13 mouse cellular contexts compared by ENCODE assay signal in genomic region chr11:45535501-45536025, GRCm38 (mm10).
DNase-seq lines count a peak whose midpoint lies in the region; ATAC-seq and TF ChIP-seq lines count a peak whose summit lies in the region.
"Had no signal": no experiment of that assay in that cellular context is flagged by ENCODE, and none has a peak within 500 bp of the region (broad histone marks: within the 10 kb centered on the region; RNA-seq: fewer than 3 reads in every experiment).

No protein-coding gene starts in this region.

- H3K9ac ChIP-seq in intestine, embryonic 15.5 days = no peak overlapping the region
- no peak overlapping the region for H3K9ac ChIP-seq in intestine, postnatal 0 days (ENCODE audit: low read depth, low read length)
- no peak overlapping the region for H3K9ac ChIP-seq in stomach, embryonic 15.5 days
- H3K9ac ChIP-seq in midbrain, embryonic 13.5 days (replicated peaks) = no peak overlapping the region
- H3K9ac ChIP-seq: forebrain, embryonic 13.5 days; hindbrain, embryonic 12.5 days; liver, embryonic 14.5 days had no signal

- no peaks in the 10 kb centered on the region for H3K36me3 ChIP-seq in intestine, embryonic 15.5 days
- no peaks in the 10 kb centered on the region for H3K36me3 ChIP-seq in intestine, postnatal 0 days (ENCODE audit: control insufficient read depth, insufficient read depth)
- no peaks in the 10 kb centered on the region for H3K36me3 ChIP-seq in stomach, embryonic 15.5 days
- H3K36me3 ChIP-seq in midbrain, embryonic 13.5 days = no peaks in the 10 kb centered on the region
- H3K36me3 ChIP-seq: hindbrain, embryonic 12.5 days had no signal

- H3K4me2 ChIP-seq in intestine, embryonic 15.5 days (replicated peaks) = no peak overlapping the region
- no peak overlapping the region for H3K4me2 ChIP-seq in intestine, postnatal 0 days (replicated peaks; ENCODE audit: low read depth)
- no peak overlapping the region for H3K4me2 ChIP-seq in stomach, embryonic 15.5 days
- H3K4me2 ChIP-seq in midbrain, embryonic 13.5 days (replicated peaks) = no peak overlapping the region
- H3K4me2 ChIP-seq: forebrain, embryonic 13.5 days; hindbrain, embryonic 12.5 days had no signal

- H3K4me3 ChIP-seq in intestine, embryonic 15.5 days (replicated peaks) = no peak overlapping the region
- no peak overlapping the region for H3K4me3 ChIP-seq in intestine, postnatal 0 days (ENCODE audit: low read depth, low read length)
- H3K4me3 ChIP-seq in stomach, embryonic 15.5 days (replicated peaks) = no peak overlapping the region
- no peak overlapping the region for H3K4me3 ChIP-seq in midbrain, embryonic 13.5 days (replicated peaks)
- H3K4me3 ChIP-seq: forebrain, embryonic 13.5 days; hindbrain, embryonic 12.5 days had no signal

- WGBS in intestine, embryonic 15.5 days = 31% methylated on average over 8 of the region's 8 CpGs
- 39% methylated on average over 8 of the region's 8 CpGs for WGBS in intestine, postnatal 0 days
- 33% methylated on average over 8 of the region's 8 CpGs for WGBS in stomach, embryonic 15.5 days
- 87% methylated on average over 8 of the region's 8 CpGs for WGBS in midbrain, embryonic 13.5 days

- H3K27ac ChIP-seq in intestine, embryonic 15.5 days = no peak overlapping the region
- H3K27ac ChIP-seq in intestine, postnatal 0 days (ENCODE audit: low read depth, low read length) = no peak overlapping the region
- peak overlapping the region; percentile 61; the same call in 1 of the 2 replicates for H3K27ac ChIP-seq in stomach, embryonic 15.5 days
- no peak overlapping the region for H3K27ac ChIP-seq in midbrain, embryonic 13.5 days
- H3K27ac ChIP-seq: forebrain, embryonic 13.5 days; hindbrain, embryonic 12.5 days; liver, embryonic 14.5 days; macrophage had no signal

- H3K9me3 ChIP-seq in intestine, embryonic 15.5 days = no peaks in the 10 kb centered on the region
- no peaks in the 10 kb centered on the region for H3K9me3 ChIP-seq in intestine, postnatal 0 days (ENCODE audit: control insufficient read depth)
- no peaks in the 10 kb centered on the region for H3K9me3 ChIP-seq in stomach, embryonic 15.5 days
- no peaks in the 10 kb centered on the region for H3K9me3 ChIP-seq in midbrain, embryonic 13.5 days
- H3K9me3 ChIP-seq: forebrain, embryonic 13.5 days; hindbrain, embryonic 12.5 days had no signal

- H3K27me3 ChIP-seq in intestine, embryonic 15.5 days (replicated peaks) = no peaks in the 10 kb centered on the region
- H3K27me3 ChIP-seq in intestine, postnatal 0 days (replicated peaks; ENCODE audit: control insufficient read depth, insufficient read depth, low read length) = no peaks in the 10 kb centered on the region
- no peaks in the 10 kb centered on the region for H3K27me3 ChIP-seq in stomach, embryonic 15.5 days (replicated peaks)
- H3K27me3 ChIP-seq in midbrain, embryonic 13.5 days = no peaks in the 10 kb centered on the region
- H3K27me3 ChIP-seq: forebrain, embryonic 13.5 days; hindbrain, embryonic 12.5 days had no signal

- peak; percentile 22 for DNase-seq in testis, postnatal 14 days (ENCODE audit: low spot score)
- DNase-seq in testis, postnatal 10 days (ENCODE audit: low spot score) = no peak
- peak; percentile 24 for DNase-seq in gastrocnemius, postnatal 14 days
- DNase-seq: cerebellum, adult 9-10 months; right cerebral cortex, postnatal 25 days had no signal

- intact Hi-C loops in gastrocnemius, postnatal 14 days (cut with DNase I; ENCODE audit: low total_unique reads) = loop anchor here (10.0 kb wide), 1 partner anchor 521 kb away; no protein-coding TSS in a partner anchor

- peaks cover 9% of the 10 kb centered on the region; the same call in 1 of the 2 replicates for H3K4me1 ChIP-seq in intestine, embryonic 15.5 days (replicated peaks)
- no peaks in the 10 kb centered on the region for H3K4me1 ChIP-seq in intestine, postnatal 0 days (replicated peaks; ENCODE audit: control insufficient read depth, insufficient read depth, low read length)
- H3K4me1 ChIP-seq in stomach, embryonic 15.5 days = 0 out of 2 replicates have a peak, but pooled peaks cover 8% of the 10 kb centered on the region
- H3K4me1 ChIP-seq in midbrain, embryonic 13.5 days (replicated peaks) = peaks cover 9% of the 10 kb centered on the region; the same call in 1 of the 2 replicates
- H3K4me1 ChIP-seq: forebrain, embryonic 13.5 days had no signal

- ATAC-seq in intestine, embryonic 15.5 days = 0 out of 2 replicates have a peak, but pooled peaks have one; percentile 31
- ATAC-seq in intestine, postnatal 0 days = no peak
- ATAC-seq in stomach, embryonic 15.5 days (ENCODE audit: insufficient read depth, low FRiP score, low read depth) = no peak
- ATAC-seq in midbrain, embryonic 13.5 days = no peak
- ATAC-seq: forebrain, embryonic 13.5 days had no signal

- TF ChIP-seq CTCF in intestine, postnatal 0 days (IDR thresholded peaks at IDR 0.05; ENCODE audit: low read depth) = no peak
